Mouse (Mus musculus) thymus, adult 18-20 months (tissue): ENCODE results near the gene Tjp3.
"Not testable (repeated sequence)": the region's sequence is repeated elsewhere in the genome, so short reads cannot be mapped to it uniquely, and the experiment has no call there.

Experiments
- DNase-seq, 2 experiments: peaks; one replicate each; pipeline ENCODE4 v3.0.0; 2022; ENCODE audit warnings: mixed read lengths in 2 of 2

Tjp3 gene

DNA sequence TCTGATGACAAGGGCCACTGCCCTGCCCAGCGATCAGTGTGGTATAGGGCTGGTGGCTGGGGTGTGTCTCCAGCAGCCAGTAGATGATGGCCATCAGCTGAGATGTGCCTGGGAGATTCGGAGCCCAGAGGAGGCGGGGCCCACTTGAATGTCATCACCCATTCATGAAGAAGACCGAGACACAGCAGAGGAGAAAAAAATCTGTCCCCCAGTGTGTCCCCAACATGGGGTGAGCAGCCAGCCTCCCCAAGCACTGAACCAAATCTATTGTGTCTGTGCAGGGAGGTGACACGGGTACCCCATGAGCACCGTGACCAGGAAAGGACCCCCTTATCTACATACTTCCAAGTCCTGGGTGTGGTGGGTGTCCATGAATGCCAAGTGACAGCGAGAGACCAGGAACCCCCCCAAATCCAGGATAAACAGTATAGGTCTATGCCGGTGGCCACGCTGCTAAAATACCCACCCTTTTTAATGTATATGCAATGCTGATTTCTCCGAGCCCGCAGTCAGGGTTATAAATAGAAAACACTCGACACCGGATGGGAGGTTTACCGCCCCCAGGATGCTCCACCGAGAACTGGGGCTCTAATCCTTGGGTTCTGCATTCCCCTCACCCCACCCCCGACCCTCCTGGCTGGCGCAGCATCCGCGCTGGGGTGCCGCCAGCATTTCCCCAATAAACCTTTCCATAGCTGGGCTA is 61.5 kb downstream of the Tjp3 start:
- DNase-seq = no peak

DNA sequence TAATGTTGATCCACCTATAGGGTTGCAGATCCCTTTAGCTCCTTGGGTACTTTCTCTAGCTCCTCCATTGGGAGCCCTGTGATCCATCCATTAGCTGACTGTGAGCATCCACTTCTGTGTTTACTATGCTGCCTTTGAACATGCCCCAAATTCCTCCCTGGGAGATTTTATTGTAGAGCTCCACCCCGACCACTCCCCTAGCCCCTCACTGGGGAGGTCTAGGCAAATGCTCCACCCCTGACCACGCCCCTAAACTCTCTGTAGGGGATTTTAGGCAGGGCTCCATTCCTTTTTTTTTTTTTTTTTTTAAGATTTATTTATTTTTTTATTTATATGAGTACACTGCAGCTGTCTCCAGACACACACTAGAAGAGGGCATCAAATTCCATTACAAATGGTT is 67.7 kb downstream of the Tjp3 start:
- not testable (repeated sequence) for DNase-seq
